Mouse (Mus musculus) erythroid progenitor cell, adult 5-6 weeks (primary cell): ENCODE data around the gene Nsrp1. TPM values are rescaled to one million over a fixed set of nuclear protein-coding genes. Genes with fewer than 3 reads are reported as not detected.

Experiments used
- ATAC-seq: replicated peaks from 2 replicates; pipeline ENCODE4 v1.8.0; 2016; ENCODE audit warnings: moderate number of reproducible peaks, mild to moderate bottlenecking, moderate TSS enrichment, inconsistent platforms; ENCODE audit not compliant: poor library complexity, low FRiP score, severe bottlenecking
- total RNA-seq, 2 experiments: library from RNA; stranded (forward) in 1 of 2; stranded (reverse) in 1 of 2; fragments of 150-400 nt in 1 of 2; fragments of 186-747, 209-891 nt in 1 of 2; gene quantifications; 2 replicates each; pipeline versions ENCODE4 v1.2.3 to v1.2.4; 2015 to 2017; ENCODE audit warnings: low replicate concordance in 2 of 2

Gene Nsrp1
- total RNA-seq, 2 experiments from 2014 or later = 4.1 to 10.5 TPM

DNA sequence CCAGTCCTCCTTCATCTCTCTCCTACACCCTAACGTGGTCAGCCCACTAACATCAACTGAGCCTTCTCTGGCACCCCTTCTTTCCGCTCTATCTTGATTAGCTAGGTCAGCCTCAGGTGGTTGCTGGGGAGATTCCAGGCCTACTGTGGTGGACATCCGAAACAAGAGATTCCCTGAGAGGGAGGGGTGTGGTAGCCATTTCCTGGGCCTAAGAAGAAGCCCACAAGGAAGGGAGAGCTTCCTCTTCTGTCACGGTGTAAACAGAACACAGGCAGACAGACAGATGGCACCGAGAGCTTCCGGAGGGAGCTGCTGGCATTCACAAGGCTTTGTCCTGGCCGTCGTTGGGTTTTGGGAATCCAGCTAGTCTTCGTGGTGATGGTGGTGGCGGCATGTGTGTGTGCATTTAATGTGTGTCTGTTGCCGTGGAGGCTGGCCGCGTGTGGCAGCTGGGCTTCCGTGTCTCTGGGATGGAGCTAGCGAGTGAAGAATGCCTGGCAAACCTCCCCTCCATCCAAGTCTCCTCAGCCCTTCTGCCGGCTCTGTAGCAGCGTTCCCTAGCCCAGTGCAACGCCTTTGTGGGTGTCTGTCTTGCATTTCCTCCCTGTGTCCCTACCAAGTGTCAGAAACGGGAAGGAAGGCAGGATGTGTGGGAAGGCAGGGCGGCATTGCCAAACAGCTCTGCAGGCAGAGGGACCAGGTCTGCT is 82.1 kb downstream of the Nsrp1 start:
- no peak for ATAC-seq

Other genes starting within 250 kb of the Nsrp1 start
- gene Cpd, start 231.4 kb downstream of the Nsrp1 start, total RNA-seq (2015; ENCODE audit: low replicate concordance) = 11.7 and 12.6 TPM in 2 replicates
- 6.1 and 9.6 TPM in 2 replicates for gene Cpd, start 231.4 kb downstream of the Nsrp1 start, total RNA-seq (2017; ENCODE audit: low replicate concordance)
- gene Tmigd1, start 176.3 kb downstream of the Nsrp1 start, total RNA-seq (2015; ENCODE audit: low replicate concordance) = not detected in 2 replicates
- gene Tmigd1, start 176.3 kb downstream of the Nsrp1 start, total RNA-seq (2017; ENCODE audit: low replicate concordance) = not detected in 2 replicates
- gene Blmh, start 153.6 kb downstream of the Nsrp1 start, total RNA-seq (2015; ENCODE audit: low replicate concordance) = 11.2 and 16.8 TPM in 2 replicates
- 30.4 and 38.4 TPM in 2 replicates for gene Blmh, start 153.6 kb downstream of the Nsrp1 start, total RNA-seq (2017; ENCODE audit: low replicate concordance)
- gene Slc6a4, start 79.8 kb downstream of the Nsrp1 start, total RNA-seq (2015; ENCODE audit: low replicate concordance) = 2.2 TPM in 1 of 2 replicates, not detected in the other
- not detected in 2 replicates for gene Slc6a4, start 79.8 kb downstream of the Nsrp1 start, total RNA-seq (2017; ENCODE audit: low replicate concordance)
- 1.4 and 5.4 TPM in 2 replicates for gene Efcab5, start 110.5 kb upstream of the Nsrp1 start, total RNA-seq (2015; ENCODE audit: low replicate concordance)
- 3.7 and 5.1 TPM in 2 replicates for gene Efcab5, start 110.5 kb upstream of the Nsrp1 start, total RNA-seq (2017; ENCODE audit: low replicate concordance)
- gene Ssh2, start 137.9 kb upstream of the Nsrp1 start, total RNA-seq (2015; ENCODE audit: low replicate concordance) = 40.7 and 44.0 TPM in 2 replicates
- gene Ssh2, start 137.9 kb upstream of the Nsrp1 start, total RNA-seq (2017; ENCODE audit: low replicate concordance) = 18.8 and 30.5 TPM in 2 replicates